Mouse (Mus musculus) liver, adult 2 months (tissue): ENCODE data around the gene Esd. TPM values are rescaled to one million over a fixed set of nuclear protein-coding genes. Genes with fewer than 3 reads are reported as not detected.
A peak's percentile ranks its signal among the peaks of the same experiment; 100 is the strongest.

Experiments
- DNase-seq: peaks from one replicate; pipeline ENCODE4 v3.0.0-alpha.2; 2011; ENCODE audit warnings: low read depth, low spot score; ENCODE audit errors: extremely low read depth
- H3K27ac ChIP-seq: fragments of 200-500 bp; replicated peaks from 2 replicates; pipeline ENCODE4 v1.5.1; 2012; ENCODE audit warnings: low read depth, mild to moderate bottlenecking, control low read depth, inconsistent platforms, low read length; ENCODE audit not compliant: insufficient read depth
- H3K27me3 ChIP-seq: fragments of 200-500 bp; 2 replicates; pipeline ENCODE4 v1.6.1; 2012; ENCODE audit warnings: mild to moderate bottlenecking, moderate library complexity, low read length, inconsistent platforms; ENCODE audit not compliant: control insufficient read depth, insufficient read depth
- H3K36me3 ChIP-seq: fragments of 200-500 bp; 2 replicates; pipeline ENCODE4 v1.6.1; 2012; ENCODE audit warnings: low read length, inconsistent platforms; ENCODE audit not compliant: control insufficient read depth, insufficient read depth
- H3K4me1 ChIP-seq: fragments of 200-500 bp; 2 replicates; pipeline ENCODE4 v1.6.1; 2011; ENCODE audit warnings: low read length; ENCODE audit not compliant: control insufficient read depth, insufficient read depth
- H3K4me3 ChIP-seq: fragments of 200-500 bp; 2 replicates; pipeline ENCODE4 v1.5.1; 2011; ENCODE audit warnings: low read depth, mild to moderate bottlenecking, control low read depth, low read length, moderate library complexity; ENCODE audit not compliant: insufficient read depth
- H3K79me2 ChIP-seq: fragments of 200-500 bp; 2 replicates; pipeline ENCODE4 v1.6.1; 2012; ENCODE audit warnings: inconsistent platforms, mild to moderate bottlenecking, low read length, moderate library complexity; ENCODE audit not compliant: control insufficient read depth, insufficient read depth
- H3K9ac ChIP-seq: fragments of 200-500 bp; 2 replicates; pipeline ENCODE4 v1.6.1; 2012; ENCODE audit warnings: low read depth, mild to moderate bottlenecking, control low read depth, inconsistent platforms, low read length
- CTCF ChIP-seq: fragments of 200-500 bp; IDR thresholded peaks from 2 replicates; pipeline ENCODE4 v1.5.1; 2011; ENCODE audit warnings: low read depth, low read length, control low read depth
- POLR2A ChIP-seq: fragments of 200-500 bp; IDR thresholded peaks from 2 replicates; pipeline ENCODE4 v1.6.1; 2011; ENCODE audit warnings: low read length, control low read depth; ENCODE audit not compliant: insufficient read depth; ENCODE audit errors: extremely low read depth
- WGBS: fragments of 180-500 bp; shearing (Covaris S2); methylation state at CpG from one replicate; pipeline ENCODE4 v1.1.7; 2018; 5-methylcytosine and 5-hydroxymethylcytosine counted together
- polyA plus RNA-seq: library from polyadenylated mRNA; depleted of rRNA; stranded (reverse); fragments of >200 nt; gene quantifications from 2 replicates; pipeline ENCODE4 v1.2.3, GENCODE M21; 2012
- total RNA-seq: library from RNA; depleted of rRNA; stranded (reverse); fragments of >200 nt; gene quantifications from 2 replicates; pipeline ENCODE4 v1.2.3, GENCODE M21; 2014

Esd gene
- total and polyA plus RNA-seq, 2 experiments = 119 to 327 TPM

DNA sequence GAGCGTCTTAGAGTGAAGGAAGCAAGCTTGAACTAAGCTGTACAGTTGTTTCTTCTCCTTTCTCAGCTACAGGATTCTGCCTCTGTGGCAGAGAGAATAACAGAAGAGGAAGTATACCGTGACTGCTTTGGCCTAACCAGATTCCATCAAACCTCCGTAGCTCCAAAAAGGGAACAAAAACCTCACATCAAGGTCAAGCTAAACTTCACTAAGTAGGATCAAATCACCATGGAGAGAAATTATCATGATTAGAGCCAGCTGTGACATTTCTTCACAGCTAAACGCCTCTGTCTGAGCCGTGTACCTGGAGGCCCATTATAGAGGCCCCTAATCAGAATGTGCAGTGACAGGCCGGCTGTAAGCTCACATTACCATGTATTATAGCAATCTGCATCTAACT lies 28.2 kb upstream of the Esd start:
- no peak overlapping the region for H3K27ac ChIP-seq
- H3K27me3 ChIP-seq = no peaks in the 10 kb centered on the region
- DNase-seq = peak; percentile 8
- H3K9ac ChIP-seq = no peak overlapping the region
- TF ChIP-seq CTCF (no peak), POLR2A (no peak)
- no peaks in the 10 kb centered on the region for H3K4me1 ChIP-seq
- no peaks in the 10 kb centered on the region for H3K79me2 ChIP-seq
- no peak overlapping the region for H3K4me3 ChIP-seq
- 76% methylated on average over 6 of the region's 6 CpGs for WGBS
- H3K36me3 ChIP-seq = no peaks in the 10 kb centered on the region

DNA sequence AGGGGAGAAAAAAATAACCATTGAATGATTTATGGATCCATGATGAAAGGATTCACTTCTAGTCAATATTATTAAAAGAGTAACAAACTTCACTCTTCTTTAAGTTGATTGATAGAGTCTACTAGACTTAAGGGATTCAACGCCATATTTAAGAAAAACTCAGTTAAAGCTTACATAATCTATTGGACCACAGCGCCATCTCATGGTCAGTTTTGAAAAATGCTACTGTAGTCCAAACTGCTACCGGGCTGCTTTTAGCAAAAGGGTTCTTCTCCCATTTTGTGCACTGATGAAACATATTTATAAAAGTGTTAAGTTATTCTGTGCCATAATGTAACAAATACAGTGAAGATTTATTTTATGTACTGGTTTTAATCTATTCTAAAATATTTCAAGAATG lies 23.0 kb upstream of the Esd start:
- no peak overlapping the region for H3K4me3 ChIP-seq
- TF ChIP-seq POLR2A = no peak
- 0 out of 2 replicates have a peak, but pooled peaks have one; percentile 20 for TF ChIP-seq CTCF
- H3K36me3 ChIP-seq = no peaks in the 10 kb centered on the region
- no peaks in the 10 kb centered on the region for H3K79me2 ChIP-seq
- H3K9ac ChIP-seq = no peak overlapping the region
- no peaks in the 10 kb centered on the region for H3K27me3 ChIP-seq
- 16% methylated on average over 3 of the region's 3 CpGs for WGBS
- H3K4me1 ChIP-seq = no peaks in the 10 kb centered on the region
- peak; percentile 61 for DNase-seq
- H3K27ac ChIP-seq = no peak overlapping the region

DNA sequence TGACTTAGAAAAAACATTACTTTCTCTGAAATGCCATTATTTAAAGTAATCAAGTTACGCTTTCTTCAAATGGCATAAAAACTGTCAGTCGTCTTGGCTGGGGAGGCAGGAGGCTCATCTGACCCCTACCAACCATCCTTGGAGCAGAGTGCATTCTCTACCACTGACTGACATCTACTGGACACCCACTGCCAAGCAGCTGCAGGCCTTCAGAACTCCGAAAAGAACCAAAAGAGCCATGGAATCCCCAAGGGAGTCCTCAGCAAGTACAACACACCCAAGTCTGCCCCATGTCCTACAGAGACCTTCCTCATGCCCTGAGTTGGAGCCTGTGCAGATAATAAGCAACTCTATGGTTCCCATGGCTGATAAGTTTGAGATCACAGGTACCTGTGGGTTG lies 8.6 kb upstream of the Esd start:
- H3K79me2 ChIP-seq = no peaks in the 10 kb centered on the region
- H3K27me3 ChIP-seq = no peaks in the 10 kb centered on the region
- no peak overlapping the region for H3K27ac ChIP-seq
- no peak overlapping the region for H3K4me3 ChIP-seq
- H3K9ac ChIP-seq = no peak overlapping the region
- H3K36me3 ChIP-seq = no peaks in the 10 kb centered on the region
- WGBS = 80% methylated on average over 3 of the region's 3 CpGs
- no peak for DNase-seq
- TF ChIP-seq CTCF (peak; percentile 31; the same call in 1 of the 2 replicates), POLR2A (no peak)
- no peaks in the 10 kb centered on the region for H3K4me1 ChIP-seq

DNA sequence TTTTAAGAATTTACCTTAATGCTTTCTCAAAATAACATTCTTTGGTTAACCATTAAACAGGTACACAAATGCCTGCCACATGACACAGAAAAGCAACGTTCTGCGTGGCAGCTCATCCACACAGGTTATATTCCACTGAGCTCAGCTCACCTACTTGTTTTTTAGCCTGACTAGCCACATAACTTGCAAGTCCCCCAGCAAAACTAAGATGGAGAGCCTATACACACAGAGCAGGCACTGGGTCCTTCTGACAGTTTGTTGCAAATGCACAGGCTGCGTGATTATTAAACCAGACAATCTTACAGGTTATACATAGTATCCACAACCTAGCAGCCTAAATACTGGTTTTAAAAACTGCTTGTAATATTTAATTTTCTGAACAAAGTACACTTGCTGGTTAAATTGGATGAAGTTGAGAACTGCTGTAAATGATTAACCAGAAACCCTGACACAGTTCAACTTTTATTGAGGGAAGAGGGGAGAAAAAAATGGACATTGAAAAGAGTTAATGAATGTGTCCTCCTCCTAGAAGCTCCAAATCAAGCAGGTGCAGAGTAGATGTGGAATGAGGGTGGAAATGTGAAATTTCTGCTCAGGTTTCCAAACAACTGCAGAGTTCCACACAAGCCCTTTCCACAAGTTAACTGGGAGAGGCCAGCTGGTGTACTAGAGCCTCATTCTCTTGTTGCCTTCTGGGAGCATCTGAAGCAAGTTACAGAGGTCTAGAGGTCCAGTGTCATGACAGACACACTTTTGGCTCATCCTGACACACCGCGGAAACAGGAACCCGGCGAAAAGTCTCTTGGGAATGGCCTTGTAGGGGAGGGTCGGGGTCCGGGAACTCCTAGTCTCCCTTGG lies 647 bp upstream of the Esd start:
- Histone ChIP-seq H3K36me3 (peaks cover 10% of the 10 kb centered on the region), H3K9ac (peak overlapping the region; percentile 84), H3K4me1 (peaks cover 17% of the 10 kb centered on the region; the same call in 1 of the 2 replicates), H3K27me3 (no peaks in the 10 kb centered on the region), H3K79me2 (peaks cover 9% of the 10 kb centered on the region; the same call in 1 of the 2 replicates), H3K27ac (peak overlapping the region; percentile 100), H3K4me3 (peak overlapping the region; percentile 39)
- DNase-seq = peak; percentile 94
- 10% methylated on average over 9 of the region's 9 CpGs for WGBS
- TF ChIP-seq CTCF (no peak), POLR2A (no peak)

DNA sequence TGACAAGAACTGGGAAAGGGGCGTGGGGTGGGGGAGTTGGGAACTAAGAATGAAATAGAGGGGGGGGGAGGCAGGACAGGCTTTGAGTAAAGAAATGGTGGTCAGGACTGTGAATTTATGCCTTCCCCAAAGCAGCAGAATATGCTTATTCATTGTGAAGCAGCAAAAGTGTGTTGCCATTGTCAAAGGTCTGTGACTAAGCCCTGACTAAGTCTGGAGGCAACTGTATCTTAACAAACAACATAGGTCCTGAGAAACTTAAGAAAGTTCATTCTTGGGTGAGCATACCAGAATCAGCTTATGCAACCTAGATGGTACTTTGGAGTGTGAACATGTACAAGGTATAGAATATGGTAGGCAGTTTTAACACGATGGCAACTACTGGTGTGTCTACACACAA lies 1.3 kb downstream of the Esd start:
- peak overlapping the region; percentile 45; the same call in 1 of the 2 replicates for H3K4me3 ChIP-seq
- no peak overlapping the region for H3K27ac ChIP-seq
- H3K27me3 ChIP-seq = no peaks in the 10 kb centered on the region
- TF ChIP-seq POLR2A (no peak), CTCF (no peak)
- H3K79me2 ChIP-seq = peaks cover 9% of the 10 kb centered on the region; the same call in 1 of the 2 replicates
- peaks cover 24% of the 10 kb centered on the region for H3K36me3 ChIP-seq
- H3K4me1 ChIP-seq = peaks cover 17% of the 10 kb centered on the region; the same call in 1 of the 2 replicates
- peak; percentile 54 for DNase-seq
- no peak overlapping the region for H3K9ac ChIP-seq
- 34% methylated on average over 2 of the region's 2 CpGs for WGBS

DNA sequence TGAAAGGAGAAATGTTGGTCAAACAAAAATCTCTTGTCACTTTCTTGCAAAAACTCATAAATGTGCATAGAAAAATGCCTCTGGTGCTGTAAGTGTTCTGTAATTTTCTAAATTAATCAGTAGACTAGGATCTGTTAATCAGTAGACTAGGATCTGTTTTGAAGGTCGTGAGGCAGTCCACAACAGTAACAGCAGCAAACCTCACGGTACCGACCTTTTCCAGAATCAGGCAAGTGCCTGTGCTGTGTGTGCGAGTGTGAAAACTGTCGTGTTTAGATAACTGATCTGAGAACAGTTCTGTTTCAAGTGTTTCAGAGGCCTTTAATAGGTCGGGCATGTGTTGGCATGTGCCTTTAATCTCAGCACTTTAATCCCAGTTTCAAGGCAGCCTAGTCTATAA lies 3.4 kb downstream of the Esd start:
- 32% methylated on average over 6 of the region's 6 CpGs for WGBS
- peaks cover 9% of the 10 kb centered on the region; the same call in 1 of the 2 replicates for H3K4me1 ChIP-seq
- no peak for TF ChIP-seq POLR2A
- no peak for TF ChIP-seq CTCF
- H3K9ac ChIP-seq = peak overlapping the region; percentile 12
- H3K36me3 ChIP-seq = peaks cover 43% of the 10 kb centered on the region
- DNase-seq = peak; percentile 72
- no peaks in the 10 kb centered on the region for H3K27me3 ChIP-seq
- no peak overlapping the region for H3K4me3 ChIP-seq
- H3K27ac ChIP-seq = peak overlapping the region; percentile 38; the same call in 1 of the 2 replicates
- peaks cover 9% of the 10 kb centered on the region; the same call in 1 of the 2 replicates for H3K79me2 ChIP-seq
